Mouse (Mus musculus) cerebellum, adult 11 months (tissue): Measurements from ENCODE around the gene Plpp4.

Experiments
- DNase-seq: peaks from one replicate; pipeline ENCODE4 v3.0.0; 2022

The Plpp4 gene

DNA sequence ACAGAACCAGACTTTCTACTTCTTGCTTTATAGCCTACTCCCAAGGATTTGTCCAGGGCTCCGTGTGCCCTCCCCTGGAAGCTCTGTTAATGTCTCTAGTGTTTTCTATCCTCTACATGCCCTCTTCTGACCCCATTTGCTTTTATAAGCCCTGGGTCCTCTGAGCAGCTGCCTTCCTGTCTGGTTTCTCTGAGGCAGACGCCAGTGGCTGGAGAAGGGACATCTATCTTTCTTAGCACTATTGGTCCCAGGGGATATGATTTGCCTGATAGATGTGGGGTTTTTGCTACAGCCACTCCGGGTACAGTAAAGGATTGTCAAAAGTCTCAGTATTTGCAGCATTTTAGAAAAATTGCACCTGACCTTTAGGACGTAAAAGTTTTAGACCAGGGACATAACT lies 46.5 kb downstream of the Plpp4 start:
- no peak for DNase-seq

DNA sequence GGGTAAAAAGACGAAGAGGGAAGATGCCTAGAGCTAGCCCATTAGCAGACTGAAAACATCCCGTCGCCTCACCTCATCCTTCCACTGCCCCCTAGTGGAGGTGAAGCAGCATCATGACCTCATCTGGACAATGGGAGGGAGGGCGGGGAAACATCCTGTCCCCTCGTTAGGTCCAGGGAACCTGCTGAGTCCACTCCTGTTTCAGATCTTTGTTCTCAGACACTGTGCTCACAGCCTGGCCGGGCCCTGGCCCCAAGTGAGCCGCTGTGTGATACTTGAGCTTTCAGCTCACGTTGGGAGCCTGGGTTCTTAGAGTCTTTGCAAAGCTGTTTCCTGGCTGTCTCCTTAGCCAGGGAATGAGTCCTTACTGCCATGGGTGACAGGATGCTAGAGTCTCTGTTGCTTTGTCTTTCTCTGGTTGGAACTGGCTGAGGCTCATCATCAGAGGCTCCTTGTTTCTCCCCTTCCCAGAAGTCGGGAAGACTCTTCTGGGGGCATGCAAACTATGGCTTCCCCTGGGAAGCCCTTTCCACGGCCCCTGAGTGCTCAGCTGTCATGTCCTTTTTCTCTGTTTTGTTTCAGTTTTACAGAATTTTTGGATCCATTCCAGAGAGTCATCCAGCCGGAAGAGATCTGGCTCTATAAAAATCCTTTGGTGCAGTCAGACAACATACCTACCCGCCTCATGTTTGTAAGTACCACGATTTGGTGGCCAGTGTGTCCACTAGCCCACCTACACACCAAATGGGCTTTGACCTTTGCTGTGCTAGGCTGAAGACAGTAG lies 50.4 kb downstream of the Plpp4 start:
- DNase-seq: no peak

- DNase-seq: no peak
Measured at GRCm38 (mm10) chr7:129308661-129309060, 51.8 kb downstream of the Plpp4 start.

GRCm38 (mm10) chr7:129312521-129312920 lies 55.7 kb downstream of the Plpp4 start:
- no peak for DNase-seq

GRCm38 (mm10) chr7:129313969-129314368 lies 57.1 kb downstream of the Plpp4 start:
- DNase-seq: no peak

DNA sequence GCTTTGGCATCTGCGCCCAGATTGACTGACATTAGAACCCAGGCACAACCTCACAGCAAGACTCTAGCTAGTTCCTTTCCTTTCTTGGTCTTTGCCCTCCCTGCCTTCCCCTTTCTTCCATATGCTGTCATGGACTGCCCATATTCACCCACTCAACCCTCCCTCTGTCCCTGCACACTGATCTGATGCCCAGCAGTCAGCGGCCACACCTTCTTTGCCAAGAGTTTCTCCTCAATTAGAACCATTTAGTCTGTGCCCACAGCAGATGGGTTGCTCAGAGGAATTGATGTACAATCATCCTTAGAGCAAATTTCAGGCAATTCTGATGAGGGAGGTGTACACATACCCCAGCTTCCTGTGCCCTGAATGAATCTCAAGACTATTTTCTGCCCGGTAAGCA lies 83.3 kb downstream of the Plpp4 start:
- no peak for DNase-seq

DNA sequence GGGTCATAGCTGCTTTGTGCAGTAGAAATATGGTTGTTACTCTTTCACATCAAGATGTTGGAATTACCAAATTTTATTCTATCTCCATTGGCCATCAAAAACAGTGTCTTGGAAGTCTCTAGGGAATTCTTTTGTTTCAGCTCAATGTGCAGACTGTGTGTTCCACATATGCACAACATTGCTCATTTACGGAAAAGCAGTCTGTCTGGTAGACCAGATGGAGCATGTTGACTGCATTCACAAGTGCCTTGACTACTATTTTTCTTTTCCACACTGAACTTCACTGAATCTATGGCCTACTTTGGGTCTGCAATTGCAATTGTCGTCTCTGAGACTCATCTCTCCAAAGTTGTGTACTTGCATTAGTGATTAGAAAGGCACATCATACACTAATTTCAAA lies 98.7 kb downstream of the Plpp4 start:
- DNase-seq: no peak

GRCm38 (mm10) chr7:129375306-129375705 lies 118.5 kb downstream of the Plpp4 start:
- no peak for DNase-seq

DNA sequence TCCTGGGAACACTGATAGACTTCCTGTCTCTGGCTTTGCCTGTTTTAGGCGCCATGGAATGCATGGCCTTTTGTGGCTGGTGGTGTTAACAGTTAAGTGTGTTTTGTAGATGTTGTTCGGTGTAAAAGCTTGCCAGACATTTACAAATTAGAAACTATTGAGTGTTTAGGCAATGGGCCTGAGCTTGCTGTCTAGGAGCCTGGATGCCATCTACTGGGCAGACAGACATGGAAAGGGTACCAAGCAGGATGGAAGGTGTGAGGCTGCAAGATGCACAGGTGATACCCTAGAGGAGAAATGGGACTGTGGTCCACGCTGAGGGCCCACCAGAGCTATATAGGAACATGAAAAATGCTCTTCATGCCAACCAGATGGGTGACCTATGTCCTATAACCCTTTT lies 128.3 kb downstream of the Plpp4 start:
- no peak for DNase-seq

- no peak for DNase-seq
Measured at GRCm38 (mm10) chr7:129392835-129393489, 136.1 kb downstream of the Plpp4 start.

GRCm38 (mm10) chr7:129396561-129396960 lies 139.7 kb downstream of the Plpp4 start:
- DNase-seq: no peak

DNA sequence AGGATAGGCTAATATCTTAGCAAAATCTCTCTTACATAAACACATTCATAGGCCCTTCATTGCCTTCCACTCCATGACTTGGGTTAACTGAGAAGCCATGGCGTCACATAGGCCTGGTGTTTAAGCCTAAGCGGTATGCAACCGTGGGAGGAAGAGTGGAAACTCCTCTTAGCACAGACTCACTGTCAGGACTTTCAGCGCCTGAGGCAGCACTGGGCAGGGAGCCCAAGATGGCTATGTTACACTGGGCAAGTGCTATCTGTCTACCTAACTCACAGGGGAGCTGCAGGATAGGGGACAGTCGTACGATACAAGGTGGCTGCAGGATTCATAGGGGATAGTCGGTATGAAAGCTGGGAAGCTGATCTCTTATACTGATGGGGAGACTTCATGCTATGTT lies 142.2 kb downstream of the Plpp4 start:
- DNase-seq: peak; percentile 26

- DNase-seq: no peak
Measured at GRCm38 (mm10) chr7:129402695-129403364, 146.0 kb downstream of the Plpp4 start.

GRCm38 (mm10) chr7:129406069-129406468 lies 149.2 kb downstream of the Plpp4 start:
- DNase-seq: no peak

GRCm38 (mm10) chr7:129412695-129413094 lies 155.9 kb downstream of the Plpp4 start:
- no peak for DNase-seq

DNA sequence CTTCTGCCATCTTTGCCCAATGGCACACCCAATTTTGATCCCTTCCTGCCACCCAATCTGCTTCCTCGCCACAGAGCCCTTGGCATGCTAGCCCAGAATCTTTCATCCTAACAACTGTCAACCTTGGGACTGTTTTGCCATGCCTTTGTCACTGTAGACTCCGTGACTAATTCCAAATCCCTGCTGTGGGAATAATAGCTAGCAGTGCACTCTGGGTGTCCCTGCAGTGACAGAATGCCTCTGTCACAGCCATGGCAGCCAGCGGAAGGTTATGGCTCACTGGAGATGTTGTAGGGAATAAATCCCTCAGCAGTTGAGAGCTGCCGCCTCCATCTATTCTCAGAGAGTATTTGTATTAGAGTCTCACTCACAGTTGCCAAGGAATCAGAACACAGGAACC lies 158.3 kb downstream of the Plpp4 start:
- DNase-seq: no peak

- DNase-seq: no peak
Measured at GRCm38 (mm10) chr7:129421181-129421580, 164.3 kb downstream of the Plpp4 start.

DNA sequence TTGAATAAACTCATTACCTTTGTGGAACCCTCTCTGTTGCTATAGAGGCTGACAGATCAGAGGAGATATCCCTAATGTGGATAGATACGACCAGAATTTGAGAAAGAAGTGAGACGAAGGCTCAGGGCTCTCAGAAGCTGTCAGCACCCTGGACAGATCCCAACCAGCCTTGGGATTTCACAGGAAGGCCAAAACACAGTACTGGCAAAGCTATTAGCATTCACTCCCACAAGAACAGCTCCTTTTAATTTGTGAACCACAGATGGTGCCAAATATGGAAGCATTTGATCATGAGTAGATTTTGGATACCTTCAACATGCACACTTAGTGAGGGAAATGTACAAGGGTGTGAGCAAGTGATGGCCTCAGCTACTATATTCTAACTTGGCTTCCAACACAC lies 168.7 kb downstream of the Plpp4 start:
- DNase-seq: no peak

GRCm38 (mm10) chr7:129428794-129429193 lies 172.0 kb downstream of the Plpp4 start:
- no peak for DNase-seq

GRCm38 (mm10) chr7:129429903-129430302 lies 173.1 kb downstream of the Plpp4 start:
- no peak for DNase-seq
